Mouse (Mus musculus): ENCODE results near the gene Nemf. TPM values are rescaled to one million over a fixed set of nuclear protein-coding genes. Genes with fewer than 3 reads are reported as not detected.

Gene Nemf
- total and polyA plus RNA-seq, 2 experiments from 2014 or later = 47.7 to 64.7 TPM

DNA sequence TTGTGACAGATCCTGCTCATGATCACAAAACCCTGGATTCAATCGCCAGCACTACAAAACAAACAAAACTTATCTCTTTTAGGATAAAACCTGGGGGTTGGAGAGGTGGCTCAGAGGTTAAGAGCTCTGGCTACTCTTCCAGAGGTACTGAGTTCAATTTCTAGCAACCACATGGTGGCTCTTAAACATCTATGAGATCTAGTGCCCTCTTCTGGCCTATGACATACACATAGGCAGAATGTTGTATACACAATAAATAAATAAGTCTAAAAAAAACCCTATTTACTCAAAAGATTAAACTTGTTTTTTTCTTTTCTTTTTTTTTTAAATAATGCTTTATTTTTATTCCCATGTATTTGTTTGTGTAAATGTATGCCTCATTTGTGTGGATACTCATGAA is 5.3 kb downstream of the Nemf start:
- DNase-seq = no peak
- Histone ChIP-seq H3K9ac (no peak overlapping the region), H3K9me3 (ENCODE audit: low read length) (no peaks in the 10 kb centered on the region), H3K4me3 (ENCODE audit: low read depth, low read length) (no peak overlapping the region), H3K27me3 (ENCODE audit: insufficient read depth, low read length) (no peaks in the 10 kb centered on the region), H3K4me2 (ENCODE audit: low read depth) (no peak overlapping the region), H3K36me3 (ENCODE audit: insufficient read depth) (peaks cover 38% of the 10 kb centered on the region), H3K27ac (ENCODE audit: low read depth, low read length) (no peak overlapping the region), H3K4me1 (ENCODE audit: insufficient read depth) (no peaks in the 10 kb centered on the region)
- TF ChIP-seq CTCF (IDR thresholded peaks at IDR 0.05; ENCODE audit: low read depth) = no peak
- no peak for ATAC-seq
- 98% methylated on average over 1 of the region's 1 CpGs for WGBS

DNA sequence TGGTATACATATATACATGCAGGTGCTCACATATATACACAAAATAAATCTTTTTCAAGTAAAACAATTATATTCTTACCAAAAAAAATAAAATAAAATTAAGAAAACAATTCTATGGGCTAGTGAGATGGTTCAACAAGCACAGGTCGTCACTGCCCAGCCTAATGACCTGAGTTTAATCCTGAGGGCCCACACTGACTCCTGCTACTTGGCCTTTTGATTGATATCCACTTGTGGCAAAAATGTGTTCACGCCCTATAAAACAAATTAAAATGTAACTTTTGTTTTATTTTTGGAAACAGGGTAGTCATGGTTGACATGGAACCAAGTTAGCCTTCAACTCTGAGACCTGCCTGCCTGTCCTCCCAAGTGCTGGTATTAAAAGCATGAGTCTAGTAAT is 7.0 kb downstream of the Nemf start:
- Histone ChIP-seq H3K4me2 (ENCODE audit: low read depth) (no peak overlapping the region), H3K4me3 (ENCODE audit: low read depth, low read length) (no peak overlapping the region), H3K4me1 (ENCODE audit: insufficient read depth) (no peaks in the 10 kb centered on the region), H3K27me3 (ENCODE audit: insufficient read depth, low read length) (no peaks in the 10 kb centered on the region), H3K9me3 (ENCODE audit: low read length) (no peaks in the 10 kb centered on the region), H3K9ac (no peak overlapping the region), H3K36me3 (ENCODE audit: insufficient read depth) (peaks cover 48% of the 10 kb centered on the region), H3K27ac (ENCODE audit: low read depth, low read length) (no peak overlapping the region)
- ATAC-seq = no peak
- TF ChIP-seq CTCF (IDR thresholded peaks at IDR 0.05; ENCODE audit: low read depth) = no peak
- WGBS = 94% methylated on average over 2 of the region's 2 CpGs
- DNase-seq = no peak

DNA sequence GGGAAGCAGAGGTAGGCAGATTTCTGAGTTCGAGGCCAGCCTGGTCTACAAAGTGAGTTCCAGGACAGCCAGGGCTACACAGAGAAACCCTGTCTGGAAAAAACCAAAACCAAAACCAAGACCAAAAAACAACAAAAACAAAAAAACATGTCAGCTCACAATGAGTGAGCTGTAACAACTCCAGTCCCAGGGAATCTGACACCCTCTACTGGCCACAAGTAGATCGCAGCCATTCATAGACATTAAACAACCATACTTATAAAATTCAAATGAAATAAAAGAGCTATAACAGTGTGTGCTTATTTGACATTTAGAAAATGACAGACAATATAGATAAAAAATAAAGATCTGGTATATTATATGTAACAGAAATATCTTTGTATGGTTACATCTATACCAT is 23.4 kb downstream of the Nemf start:
- DNase-seq (no peak), ATAC-seq (no peak)
- no peaks in the 10 kb centered on the region for H3K9me3 ChIP-seq (ENCODE audit: low read length)
- H3K9ac ChIP-seq = no peak overlapping the region
- H3K4me3 ChIP-seq (ENCODE audit: low read depth, low read length) = no peak overlapping the region
- H3K36me3 ChIP-seq (ENCODE audit: insufficient read depth) = peaks cover 36% of the 10 kb centered on the region
- no peaks in the 10 kb centered on the region for H3K4me1 ChIP-seq (ENCODE audit: insufficient read depth)
- WGBS = 90% methylated on average over 2 of the region's 2 CpGs
- no peak overlapping the region for H3K27ac ChIP-seq (ENCODE audit: low read depth, low read length)
- H3K27me3 ChIP-seq (ENCODE audit: insufficient read depth, low read length) = no peaks in the 10 kb centered on the region
- TF ChIP-seq CTCF (IDR thresholded peaks at IDR 0.05; ENCODE audit: low read depth) = peak; percentile 60
- no peak overlapping the region for H3K4me2 ChIP-seq (ENCODE audit: low read depth)

DNA sequence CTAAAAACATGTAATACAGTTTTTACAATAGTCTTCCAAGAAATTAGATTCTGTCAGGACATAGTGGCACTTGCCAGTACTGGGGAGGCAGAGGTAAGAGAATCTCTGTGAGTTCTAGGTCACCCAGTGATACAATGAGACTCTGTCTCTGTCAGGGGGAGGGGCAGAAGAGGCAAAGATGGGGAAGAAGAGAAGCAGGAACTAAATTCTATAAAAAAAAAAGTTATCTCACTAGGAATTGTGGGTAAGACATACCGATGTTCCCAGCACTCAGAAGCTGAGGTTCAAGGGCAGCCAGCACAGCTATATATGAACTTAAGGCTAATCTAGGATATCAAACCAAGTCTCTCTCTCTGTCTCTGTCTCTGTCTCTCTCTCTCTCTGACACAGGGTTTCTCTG is 24.8 kb downstream of the Nemf start:
- H3K27me3 ChIP-seq (ENCODE audit: insufficient read depth, low read length) = no peaks in the 10 kb centered on the region
- peaks cover 29% of the 10 kb centered on the region for H3K36me3 ChIP-seq (ENCODE audit: insufficient read depth)
- no peak overlapping the region for H3K4me2 ChIP-seq (ENCODE audit: low read depth)
- no peak for ATAC-seq
- no peak overlapping the region for H3K4me3 ChIP-seq (ENCODE audit: low read depth, low read length)
- TF ChIP-seq CTCF (IDR thresholded peaks at IDR 0.05; ENCODE audit: low read depth) = no peak
- H3K9me3 ChIP-seq (ENCODE audit: low read length) = no peaks in the 10 kb centered on the region
- WGBS = 91% methylated on average over 1 of the region's 1 CpGs
- no peaks in the 10 kb centered on the region for H3K4me1 ChIP-seq (ENCODE audit: insufficient read depth)
- H3K9ac ChIP-seq = no peak overlapping the region
- no peak overlapping the region for H3K27ac ChIP-seq (ENCODE audit: low read depth, low read length)
- no peak for DNase-seq

DNA sequence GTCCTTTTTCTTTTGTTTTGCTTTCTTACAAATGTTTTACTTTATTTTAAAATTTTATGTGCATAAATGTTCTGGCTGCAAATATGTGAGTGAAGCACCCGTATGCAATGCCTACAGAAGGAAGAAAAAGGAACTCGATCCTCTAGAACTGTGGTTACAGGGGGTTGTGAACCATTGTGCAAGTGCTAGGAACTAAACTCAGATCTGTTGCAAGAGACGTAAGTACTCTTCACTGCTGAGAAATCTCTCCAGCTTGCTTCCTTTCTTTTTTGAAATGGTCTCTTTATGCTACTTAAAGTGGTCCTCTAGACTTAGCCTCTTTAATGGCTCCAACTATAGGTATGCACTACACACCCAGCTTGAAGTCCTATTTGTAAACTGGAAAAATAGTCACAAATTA is 25.8 kb downstream of the Nemf start:
- no peak for ATAC-seq
- peaks cover 24% of the 10 kb centered on the region for H3K36me3 ChIP-seq (ENCODE audit: insufficient read depth)
- no peaks in the 10 kb centered on the region for H3K4me1 ChIP-seq (ENCODE audit: insufficient read depth)

DNA sequence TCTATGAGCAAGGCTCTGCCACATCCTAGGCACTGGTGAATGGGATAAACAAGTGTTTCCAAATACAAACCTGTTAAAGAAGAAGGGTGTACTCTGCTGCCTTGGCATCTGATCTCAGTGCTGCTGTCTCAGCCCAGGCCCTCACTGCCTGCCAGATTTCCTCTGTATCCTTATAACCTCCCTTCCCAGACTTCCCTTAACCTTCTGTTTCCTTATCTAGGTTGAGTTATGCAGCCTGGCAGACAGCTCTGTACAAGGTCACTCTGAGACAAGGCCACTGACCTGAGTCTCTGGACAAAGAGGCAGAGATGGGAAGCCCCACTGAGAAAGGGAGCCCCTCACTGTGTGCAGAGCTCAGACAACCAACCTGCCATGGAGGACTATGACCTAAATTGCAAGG is 38.5 kb downstream of the Nemf start:
- H3K27ac ChIP-seq (ENCODE audit: low read depth, low read length) = no peak overlapping the region
- H3K36me3 ChIP-seq (ENCODE audit: insufficient read depth) = peaks cover 48% of the 10 kb centered on the region
- TF ChIP-seq CTCF (IDR thresholded peaks at IDR 0.05; ENCODE audit: low read depth) = no peak
- no peak overlapping the region for H3K4me2 ChIP-seq (ENCODE audit: low read depth)
- DNase-seq (no peak), ATAC-seq (no peak)
- no peaks in the 10 kb centered on the region for H3K27me3 ChIP-seq (ENCODE audit: insufficient read depth, low read length)
- no peak overlapping the region for H3K4me3 ChIP-seq (ENCODE audit: low read depth, low read length)
- no peak overlapping the region for H3K9ac ChIP-seq
- H3K9me3 ChIP-seq (ENCODE audit: low read length) = no peaks in the 10 kb centered on the region
- no peaks in the 10 kb centered on the region for H3K4me1 ChIP-seq (ENCODE audit: insufficient read depth)

More for the DNA sequence above, 25.8 kb downstream of the Nemf start:
- no peak for DNase-seq
- Histone ChIP-seq H3K9me3 (ENCODE audit: low read length) (no peaks in the 10 kb centered on the region), H3K27ac (ENCODE audit: low read depth, low read length) (no peak overlapping the region), H3K9ac (no peak overlapping the region), H3K4me3 (ENCODE audit: low read depth, low read length) (no peak overlapping the region), H3K4me2 (ENCODE audit: low read depth) (no peak overlapping the region), H3K27me3 (ENCODE audit: insufficient read depth, low read length) (no peaks in the 10 kb centered on the region)
- WGBS = 92% methylated on average over 3 of the region's 3 CpGs
- no peak for TF ChIP-seq CTCF (IDR thresholded peaks at IDR 0.05; ENCODE audit: low read depth)

DNA sequence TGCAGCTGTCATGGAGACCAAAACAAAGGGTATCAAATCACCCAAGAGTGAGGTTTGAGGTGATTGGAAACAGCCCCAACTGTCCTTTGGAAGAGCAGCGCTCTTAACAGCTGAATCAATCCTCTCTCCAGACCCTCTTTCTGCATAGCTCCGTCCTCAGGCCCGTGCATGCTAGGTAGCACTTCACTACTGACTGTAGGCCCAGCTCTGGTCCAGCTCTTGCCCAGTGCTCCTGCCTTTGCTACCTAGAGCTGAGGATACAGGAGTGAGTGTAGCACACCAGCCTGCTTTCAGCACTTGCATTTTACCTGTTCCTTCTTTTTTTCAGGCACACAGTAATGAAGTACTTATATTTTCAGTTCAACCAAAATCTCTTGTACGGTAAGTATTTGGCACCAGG is 47.3 kb downstream of the Nemf start:
- H3K27ac ChIP-seq (ENCODE audit: low read depth, low read length) = no peak overlapping the region
- no peak overlapping the region for H3K4me2 ChIP-seq (ENCODE audit: low read depth)
- 97% methylated on average over 4 of the region's 4 CpGs for WGBS
- H3K9ac ChIP-seq = no peak overlapping the region
- no peaks in the 10 kb centered on the region for H3K9me3 ChIP-seq (ENCODE audit: low read length)
- H3K4me3 ChIP-seq (ENCODE audit: low read depth, low read length) = no peak overlapping the region
- no peak for DNase-seq
- no peak for TF ChIP-seq CTCF (IDR thresholded peaks at IDR 0.05; ENCODE audit: low read depth)
- H3K27me3 ChIP-seq (ENCODE audit: insufficient read depth, low read length) = no peaks in the 10 kb centered on the region
- ATAC-seq = no peak
- H3K36me3 ChIP-seq (ENCODE audit: insufficient read depth) = peaks cover 74% of the 10 kb centered on the region
- H3K4me1 ChIP-seq (ENCODE audit: insufficient read depth) = no peaks in the 10 kb centered on the region

DNA sequence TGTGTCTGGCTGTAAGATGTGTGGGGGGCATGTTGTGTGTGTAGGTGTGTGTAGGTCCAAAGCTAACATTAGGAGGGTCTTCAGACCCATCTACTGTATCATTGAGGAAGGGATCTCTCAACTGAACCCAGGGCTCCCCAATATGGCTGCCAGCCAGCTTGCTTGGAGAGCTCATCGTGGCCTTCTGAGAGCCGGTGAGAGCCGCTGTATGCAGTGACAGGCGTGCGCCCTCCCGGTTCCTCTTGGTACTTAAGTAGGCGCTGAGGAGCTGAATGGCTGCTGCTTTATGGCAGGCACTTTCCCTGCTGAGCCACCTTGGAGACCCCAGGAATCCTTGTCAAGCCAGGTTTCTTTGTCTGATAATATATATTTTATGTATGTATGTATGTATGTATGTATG is 50.6 kb downstream of the Nemf start:
- ATAC-seq (no peak), DNase-seq (no peak)
- Histone ChIP-seq H3K36me3 (ENCODE audit: insufficient read depth) (peaks cover 90% of the 10 kb centered on the region), H3K9me3 (ENCODE audit: low read length) (no peaks in the 10 kb centered on the region), H3K9ac (no peak overlapping the region), H3K4me3 (ENCODE audit: low read depth, low read length) (no peak overlapping the region), H3K27ac (ENCODE audit: low read depth, low read length) (no peak overlapping the region), H3K27me3 (ENCODE audit: insufficient read depth, low read length) (no peaks in the 10 kb centered on the region), H3K4me1 (ENCODE audit: insufficient read depth) (no peaks in the 10 kb centered on the region), H3K4me2 (ENCODE audit: low read depth) (no peak overlapping the region)
- 94% methylated on average over 7 of the region's 7 CpGs for WGBS
- no peak for TF ChIP-seq CTCF (IDR thresholded peaks at IDR 0.05; ENCODE audit: low read depth)
